Mouse (Mus musculus) kidney, embryonic 15.5 days (tissue): ENCODE data around the gene Cpne4. TPM values are rescaled to one million over a fixed set of nuclear protein-coding genes. Genes with fewer than 3 reads are reported as not detected.

Experiments used
- ATAC-seq: fragments of 200-750 bp; cut with Nextera tagmentation; replicated peaks from 2 replicates; pipeline ENCODE4 v1.8.0; 2017; ENCODE audit warnings: moderate TSS enrichment; ENCODE audit not compliant: low FRiP score
- H3K27ac ChIP-seq: fragments of 300-500 bp; sonication (generic); 2 replicates; pipeline ENCODE4 v1.5.1; 2015; ENCODE audit warnings: mild to moderate bottlenecking, inconsistent platforms
- H3K27me3 ChIP-seq: fragments of 300-500 bp; sonication (generic); 2 replicates; pipeline ENCODE4 v1.6.1; 2015; ENCODE audit warnings: inconsistent platforms
- H3K36me3 ChIP-seq: fragments of 300-500 bp; sonication (generic); 2 replicates; pipeline ENCODE4 v1.6.1; 2015; ENCODE audit warnings: inconsistent platforms
- H3K4me1 ChIP-seq: fragments of 300-500 bp; sonication (generic); 2 replicates; pipeline ENCODE4 v1.6.1; 2015; ENCODE audit warnings: inconsistent platforms
- H3K4me2 ChIP-seq: fragments of 300-500 bp; sonication (generic); 2 replicates; pipeline ENCODE4 v1.6.1; 2015; ENCODE audit warnings: moderate library complexity, mild to moderate bottlenecking, inconsistent platforms
- H3K4me3 ChIP-seq: fragments of 300-500 bp; sonication (generic); replicated peaks from 2 replicates; pipeline ENCODE4 v1.5.1; 2015; ENCODE audit warnings: mild to moderate bottlenecking, inconsistent platforms
- H3K9ac ChIP-seq: fragments of 300-500 bp; sonication (generic); 2 replicates; pipeline ENCODE4 v1.6.1; 2015; ENCODE audit warnings: mild to moderate bottlenecking, inconsistent platforms
- H3K9me3 ChIP-seq: fragments of 300-500 bp; sonication (generic); replicated peaks from 2 replicates; pipeline ENCODE4 v1.6.1; 2016; ENCODE audit warnings: inconsistent platforms
- WGBS: fragments of 180-500 bp; shearing (Covaris S2); methylation state at CpG from one replicate; pipeline ENCODE4 v1.1.7; 2015; ENCODE audit warnings: mixed read lengths; 5-methylcytosine and 5-hydroxymethylcytosine counted together
- polyA plus RNA-seq: library from polyadenylated mRNA; unstranded; fragments of >200 nt; fragmentation: Nextera tagmentation; extraction: Ambion mirVana; gene quantifications from 2 replicates; pipeline ENCODE4 v1.2.1, GENCODE M21; 2015

The Cpne4 gene
- polyA plus RNA-seq, 1 experiment from 2014 or later: 0.16 TPM

DNA sequence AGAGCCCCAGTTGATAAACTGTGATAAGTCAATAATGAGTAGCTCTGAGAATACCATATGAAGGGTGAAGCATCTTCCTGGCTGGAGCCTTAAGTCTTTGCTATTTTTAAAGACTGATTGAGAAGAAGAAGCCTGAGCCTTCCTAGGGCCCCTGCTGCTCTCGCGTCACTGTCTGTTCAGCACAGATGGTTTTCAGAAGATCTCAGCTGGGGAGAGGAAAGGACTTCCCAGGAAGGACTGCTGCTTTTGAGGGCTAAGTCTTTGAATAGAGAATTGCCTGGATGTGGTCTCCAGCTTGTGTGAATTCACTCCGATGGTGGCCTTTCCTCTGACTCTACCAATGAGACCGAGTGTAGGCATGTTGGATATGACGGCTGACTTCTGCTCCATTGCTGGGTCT is 163.7 kb downstream of the Cpne4 start:
- Histone ChIP-seq H3K27me3 (no peaks in the 10 kb centered on the region), H3K4me3 (no peak overlapping the region), H3K27ac (no peak overlapping the region), H3K4me2 (no peak overlapping the region), H3K36me3 (no peaks in the 10 kb centered on the region), H3K9me3 (no peaks in the 10 kb centered on the region), H3K9ac (no peak overlapping the region), H3K4me1 (no peaks in the 10 kb centered on the region)
- ATAC-seq: no peak
- WGBS: 89% methylated on average over 5 of the region's 5 CpGs

DNA sequence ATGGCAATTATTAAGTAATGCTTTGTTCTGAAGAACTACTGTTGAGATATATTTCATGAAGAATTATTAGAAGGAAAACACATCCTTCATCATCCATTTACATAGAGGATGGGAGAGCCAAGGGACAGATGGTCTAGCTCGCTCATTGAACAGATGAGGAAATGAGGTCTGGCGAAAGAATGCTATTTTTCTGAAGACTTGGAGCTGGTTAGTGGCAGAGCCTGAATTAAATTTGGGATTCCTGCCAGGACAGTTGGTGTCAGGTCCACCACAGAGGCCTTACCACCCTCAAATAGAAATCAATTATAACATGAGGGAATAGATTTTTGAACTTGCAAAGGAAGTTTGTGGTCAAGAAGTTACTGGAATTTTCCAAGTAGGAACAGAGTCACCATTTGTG is 178.2 kb downstream of the Cpne4 start:
- no peak overlapping the region for H3K27ac ChIP-seq
- no peaks in the 10 kb centered on the region for H3K27me3 ChIP-seq
- whole genome bisulfite sequencing: 86% methylated on average over 2 of the region's 2 CpGs
- H3K9me3 ChIP-seq: no peaks in the 10 kb centered on the region; the same call in 1 of the 2 replicates
- no peaks in the 10 kb centered on the region for H3K4me1 ChIP-seq
- no peaks in the 10 kb centered on the region for H3K36me3 ChIP-seq
- no peak overlapping the region for H3K9ac ChIP-seq
- no peak for ATAC-seq
- no peak overlapping the region for H3K4me3 ChIP-seq
- H3K4me2 ChIP-seq: no peak overlapping the region

DNA sequence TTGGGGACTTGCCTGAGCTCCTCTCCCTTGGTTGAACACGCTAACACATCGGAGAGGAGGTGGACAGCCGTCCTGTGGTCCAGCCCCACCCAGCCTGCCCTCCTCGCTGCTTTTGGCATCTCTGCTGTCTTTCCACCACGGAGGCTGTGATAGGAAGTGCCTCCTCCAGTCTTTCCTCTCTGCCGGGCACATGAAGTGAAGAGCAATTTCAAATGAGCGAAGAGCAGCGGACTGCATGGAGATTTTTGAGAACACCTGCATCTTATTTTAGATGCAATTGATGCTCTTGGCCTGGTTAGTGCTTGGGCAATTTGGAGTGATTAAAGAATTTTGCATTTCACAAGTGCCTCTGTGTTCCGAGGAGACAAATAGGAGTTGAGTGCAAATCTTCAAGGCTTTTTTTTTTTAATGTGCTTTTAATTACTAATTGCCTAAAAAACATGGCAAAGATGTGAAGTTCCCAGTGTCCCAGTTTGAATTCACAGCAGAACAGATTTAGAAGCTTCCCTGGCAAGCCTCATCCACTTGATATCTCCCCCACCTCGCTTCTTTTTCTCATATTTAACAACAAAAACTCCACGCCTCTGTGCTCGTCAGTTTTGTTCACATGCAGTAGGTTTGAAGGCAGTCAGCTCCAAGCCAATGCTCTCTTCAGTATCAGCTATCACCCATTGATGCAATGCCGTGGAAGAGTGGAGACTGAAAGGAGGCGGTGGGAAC is 195.7 kb downstream of the Cpne4 start:
- Histone ChIP-seq H3K36me3 (no peaks in the 10 kb centered on the region), H3K4me2 (no peak overlapping the region), H3K9ac (no peak overlapping the region), H3K4me3 (no peak overlapping the region), H3K27me3 (no peaks in the 10 kb centered on the region), H3K27ac (no peak overlapping the region), H3K9me3 (no peaks in the 10 kb centered on the region), H3K4me1 (no peaks in the 10 kb centered on the region)
- 75% methylated on average over 14 of the region's 14 CpGs for WGBS
- no peak for ATAC-seq

DNA sequence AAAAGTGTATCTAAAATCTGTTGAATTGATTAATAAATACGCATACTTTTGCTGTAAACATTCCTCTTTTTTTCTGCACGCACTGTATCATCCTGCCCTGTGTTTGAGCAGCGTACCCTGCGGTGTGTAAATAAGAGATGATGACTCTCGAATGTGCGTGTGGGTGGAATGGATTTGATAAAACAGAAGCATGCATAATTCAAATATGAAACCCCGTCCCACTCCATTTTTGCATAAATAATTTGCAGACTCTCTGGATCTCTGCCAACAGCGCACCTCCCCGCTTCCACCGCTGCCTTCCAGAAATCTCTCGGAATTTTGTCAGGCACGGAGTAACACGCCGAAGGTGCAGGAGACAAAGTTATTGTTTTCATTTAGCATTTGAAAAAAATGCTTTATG is 208.4 kb downstream of the Cpne4 start:
- Histone ChIP-seq H3K4me1 (no peaks in the 10 kb centered on the region), H3K27me3 (no peaks in the 10 kb centered on the region), H3K9ac (no peak overlapping the region), H3K4me3 (no peak overlapping the region), H3K27ac (no peak overlapping the region), H3K4me2 (no peak overlapping the region), H3K9me3 (no peaks in the 10 kb centered on the region), H3K36me3 (no peaks in the 10 kb centered on the region)
- no peak for ATAC-seq
- WGBS: 79% methylated on average over 14 of the region's 14 CpGs

DNA sequence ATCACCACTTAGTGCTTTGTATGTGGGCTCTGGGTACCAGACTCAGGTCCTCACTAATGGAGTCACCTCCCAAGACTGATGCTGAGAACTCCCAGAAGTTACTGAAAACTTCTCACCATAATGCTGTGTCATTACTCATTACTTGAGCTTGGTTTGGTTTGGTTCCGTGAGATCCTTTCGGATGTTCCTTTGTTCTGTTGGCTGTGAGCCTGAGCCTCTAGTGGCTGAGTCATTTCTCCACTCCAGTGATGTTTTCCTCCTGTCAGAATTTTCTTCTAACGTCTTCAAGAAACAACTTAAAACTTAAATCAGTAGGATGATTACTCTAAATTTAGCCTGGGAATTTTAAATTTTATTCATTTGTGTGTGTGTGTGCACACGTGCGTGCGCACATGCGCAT is 212.9 kb downstream of the Cpne4 start:
- Histone ChIP-seq H3K4me1 (no peaks in the 10 kb centered on the region), H3K27ac (no peak overlapping the region), H3K9me3 (no peaks in the 10 kb centered on the region), H3K9ac (no peak overlapping the region), H3K4me3 (no peak overlapping the region), H3K36me3 (no peaks in the 10 kb centered on the region), H3K4me2 (no peak overlapping the region), H3K27me3 (no peaks in the 10 kb centered on the region)
- WGBS: 89% methylated on average over 7 of the region's 7 CpGs
- no peak for ATAC-seq

DNA sequence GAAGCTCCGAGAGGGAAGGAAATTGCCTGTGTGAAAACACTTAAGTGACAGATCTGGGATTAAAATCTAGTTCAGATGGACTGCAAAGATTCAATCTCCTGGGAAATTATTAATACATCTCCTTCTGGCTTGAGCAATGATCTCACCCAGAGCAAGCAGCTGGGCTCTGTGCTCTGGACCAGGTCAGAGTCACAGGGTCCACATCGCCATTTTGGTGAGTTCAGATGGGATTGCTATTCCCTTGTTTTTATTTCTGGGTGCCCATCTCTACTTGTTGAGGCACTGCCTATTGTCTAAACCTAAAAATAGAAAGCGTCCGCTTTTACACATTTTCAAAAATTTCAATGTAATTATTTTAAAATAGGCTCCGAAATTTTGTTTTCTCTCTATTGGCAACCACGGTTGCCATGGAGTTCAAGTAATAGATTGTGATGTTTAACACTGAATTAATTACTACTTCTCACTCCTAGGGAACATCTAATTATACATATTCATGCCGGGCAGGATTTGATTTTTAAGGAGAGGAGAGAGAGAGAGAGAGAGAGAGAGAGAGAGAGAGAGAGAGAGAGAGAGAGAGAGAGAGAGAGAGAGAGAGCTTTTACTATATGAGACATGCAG is 229.2 kb downstream of the Cpne4 start:
- H3K4me3 ChIP-seq: no peak overlapping the region
- no peaks in the 10 kb centered on the region for H3K36me3 ChIP-seq
- no peak overlapping the region for H3K27ac ChIP-seq
- no peak overlapping the region for H3K9ac ChIP-seq
- no peak for ATAC-seq
- no peaks in the 10 kb centered on the region for H3K27me3 ChIP-seq
- no peak overlapping the region for H3K4me2 ChIP-seq
- WGBS: 88% methylated on average over 7 of the region's 7 CpGs
- H3K9me3 ChIP-seq: no peaks in the 10 kb centered on the region
- H3K4me1 ChIP-seq: no peaks in the 10 kb centered on the region

DNA sequence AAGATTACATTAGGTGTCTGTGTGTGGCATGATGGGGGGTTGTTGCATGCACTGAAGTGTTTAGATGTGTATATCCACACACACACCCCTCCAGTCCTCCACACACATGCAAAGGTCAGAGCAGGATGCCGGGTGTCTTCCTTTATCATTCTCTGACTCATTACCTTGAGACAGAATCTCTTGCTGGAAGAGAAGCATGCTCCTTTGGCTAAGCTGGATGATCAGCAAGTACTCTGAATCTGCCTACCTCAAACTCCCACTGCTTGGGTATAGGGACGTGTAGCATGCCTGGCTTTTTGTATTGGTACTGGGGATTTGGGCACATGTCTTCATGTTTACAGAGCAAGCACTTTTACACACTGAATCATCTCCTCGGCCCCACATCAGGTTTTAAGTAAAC is 230.0 kb downstream of the Cpne4 start:
- H3K4me1 ChIP-seq: no peaks in the 10 kb centered on the region
- no peak overlapping the region for H3K4me2 ChIP-seq
- ATAC-seq: no peak
- no peaks in the 10 kb centered on the region for H3K9me3 ChIP-seq
- H3K27ac ChIP-seq: no peak overlapping the region
- no peak overlapping the region for H3K4me3 ChIP-seq
- WGBS: 64% methylated on average over 3 of the region's 3 CpGs
- no peaks in the 10 kb centered on the region for H3K27me3 ChIP-seq
- no peaks in the 10 kb centered on the region for H3K36me3 ChIP-seq
- no peak overlapping the region for H3K9ac ChIP-seq

DNA sequence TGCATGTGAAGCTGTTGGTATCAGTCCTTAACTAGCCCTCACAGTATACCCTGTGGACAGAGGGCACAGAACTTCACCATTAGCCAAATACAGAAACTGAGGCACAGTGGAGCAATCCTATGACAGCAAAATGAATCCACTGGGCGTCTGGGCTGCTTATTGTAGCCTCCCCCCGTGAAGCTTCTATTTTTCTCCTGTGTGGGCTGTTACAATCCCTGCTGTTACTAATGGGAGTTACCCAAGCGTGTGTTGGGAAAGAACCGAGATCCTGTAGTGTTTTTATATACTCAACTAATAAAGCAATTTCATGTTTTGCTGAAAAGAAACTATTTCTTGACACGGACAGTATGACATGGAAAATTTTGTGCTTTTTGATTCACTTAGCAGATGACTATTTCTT is 230.7 kb downstream of the Cpne4 start:
- H3K27me3 ChIP-seq: no peaks in the 10 kb centered on the region
- no peaks in the 10 kb centered on the region for H3K4me1 ChIP-seq
- H3K9me3 ChIP-seq: no peaks in the 10 kb centered on the region
- no peak for ATAC-seq
- no peak overlapping the region for H3K4me3 ChIP-seq
- H3K9ac ChIP-seq: no peak overlapping the region
- 69% methylated on average over 5 of the region's 5 CpGs for WGBS
- no peak overlapping the region for H3K27ac ChIP-seq
- H3K4me2 ChIP-seq: no peak overlapping the region
- H3K36me3 ChIP-seq: no peaks in the 10 kb centered on the region

DNA sequence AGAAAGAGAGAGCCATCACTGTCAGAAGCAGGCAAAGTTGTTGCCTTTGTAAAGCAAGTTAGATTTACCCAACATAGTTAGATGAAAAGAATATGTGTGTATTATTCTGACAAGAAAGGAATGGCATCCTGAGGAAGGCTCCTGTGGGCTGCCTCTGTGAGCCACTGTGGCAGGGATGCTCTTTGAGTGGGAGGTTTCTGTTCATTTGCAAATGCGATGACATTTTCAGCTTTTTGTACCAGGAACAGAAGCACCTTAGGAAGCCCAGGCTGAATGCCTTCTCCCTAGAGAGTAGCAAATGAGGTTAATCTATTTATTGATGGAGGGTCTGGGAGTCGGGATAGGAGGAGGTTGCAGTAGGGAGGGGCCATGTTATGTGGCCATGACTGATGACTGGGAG is 249.5 kb downstream of the Cpne4 start:
- H3K36me3 ChIP-seq: no peaks in the 10 kb centered on the region
- no peak for ATAC-seq
- H3K4me1 ChIP-seq: no peaks in the 10 kb centered on the region
- H3K9ac ChIP-seq: no peak overlapping the region
- no peaks in the 10 kb centered on the region for H3K9me3 ChIP-seq
- 15% methylated on average over 2 of the region's 2 CpGs for WGBS
- no peak overlapping the region for H3K4me3 ChIP-seq
- H3K27ac ChIP-seq: no peak overlapping the region
- H3K4me2 ChIP-seq: no peak overlapping the region
- H3K27me3 ChIP-seq: no peaks in the 10 kb centered on the region

DNA sequence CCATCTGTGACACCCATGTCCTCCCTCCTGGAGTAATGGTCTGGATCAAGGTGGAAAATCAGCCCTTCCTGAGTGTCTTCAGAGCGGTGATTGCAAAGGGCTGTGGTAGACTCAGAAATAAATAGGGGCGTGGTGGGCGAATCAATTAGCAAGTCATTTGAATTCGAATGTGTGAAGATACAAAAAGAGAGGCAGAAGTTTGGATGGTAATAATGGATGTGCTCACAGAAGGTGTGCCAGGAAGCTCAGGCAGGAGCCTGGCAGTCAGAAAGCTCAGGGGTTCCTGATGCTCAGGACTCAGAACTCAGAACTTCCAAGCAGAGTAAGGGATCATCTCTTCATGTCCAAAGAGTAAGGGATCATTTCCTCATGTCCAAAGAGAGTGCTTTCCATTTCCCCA is 257.7 kb downstream of the Cpne4 start:
- Histone ChIP-seq H3K27me3 (no peaks in the 10 kb centered on the region), H3K4me1 (no peaks in the 10 kb centered on the region), H3K4me2 (no peak overlapping the region), H3K9ac (no peak overlapping the region), H3K9me3 (no peaks in the 10 kb centered on the region), H3K4me3 (no peak overlapping the region), H3K36me3 (no peaks in the 10 kb centered on the region), H3K27ac (no peak overlapping the region)
- 71% methylated on average over 4 of the region's 4 CpGs for WGBS
- no peak for ATAC-seq

DNA sequence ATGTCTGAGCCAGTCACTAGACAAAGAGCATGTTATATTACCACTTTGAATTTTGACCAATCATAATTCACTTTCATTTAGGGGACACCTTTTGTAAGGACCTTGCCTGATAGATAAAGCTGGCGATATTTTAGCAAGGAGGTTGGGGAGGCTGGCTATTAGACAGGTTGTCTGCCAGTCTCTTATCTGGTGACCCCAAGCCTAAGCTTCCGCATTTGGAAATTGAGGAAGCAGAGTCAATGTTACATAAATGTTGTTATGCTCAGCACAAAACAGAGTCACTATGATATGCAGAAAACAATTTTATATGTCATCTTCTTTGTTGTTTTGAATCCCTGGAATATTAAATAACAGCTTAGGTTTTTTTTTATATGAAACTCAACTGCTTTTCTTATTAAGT is 267.6 kb downstream of the Cpne4 start:
- H3K4me3 ChIP-seq: no peak overlapping the region
- no peaks in the 10 kb centered on the region for H3K9me3 ChIP-seq
- no peak overlapping the region for H3K27ac ChIP-seq
- no peak overlapping the region for H3K4me2 ChIP-seq
- H3K27me3 ChIP-seq: no peaks in the 10 kb centered on the region
- H3K36me3 ChIP-seq: no peaks in the 10 kb centered on the region
- 83% methylated on average over 2 of the region's 2 CpGs for WGBS
- no peak for ATAC-seq
- no peaks in the 10 kb centered on the region for H3K4me1 ChIP-seq
- H3K9ac ChIP-seq: no peak overlapping the region

DNA sequence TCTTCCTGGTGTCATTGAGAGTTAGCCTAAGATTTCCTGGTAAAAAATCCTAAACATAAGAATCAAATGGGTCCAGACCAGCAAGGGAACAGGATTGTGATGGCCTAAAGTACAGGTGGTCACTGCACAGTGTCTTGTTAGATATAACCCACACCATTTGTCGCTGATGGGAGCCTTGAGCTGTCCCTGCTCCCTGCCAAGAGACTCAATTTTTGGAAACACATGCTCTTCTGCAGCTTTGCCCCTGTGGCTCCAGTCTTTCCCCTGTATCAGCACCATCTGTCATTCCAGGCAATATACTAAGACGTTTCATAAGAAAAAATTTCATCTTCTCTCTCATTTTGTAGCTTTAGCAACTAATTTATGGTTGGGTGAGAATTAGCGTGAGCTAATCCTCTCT is 281.6 kb downstream of the Cpne4 start:
- no peaks in the 10 kb centered on the region for H3K36me3 ChIP-seq
- H3K4me1 ChIP-seq: no peaks in the 10 kb centered on the region
- H3K27me3 ChIP-seq: no peaks in the 10 kb centered on the region
- no peak overlapping the region for H3K9ac ChIP-seq
- 64% methylated on average over 3 of the region's 3 CpGs for WGBS
- no peak overlapping the region for H3K27ac ChIP-seq
- no peak for ATAC-seq
- no peak overlapping the region for H3K4me3 ChIP-seq
- H3K4me2 ChIP-seq: no peak overlapping the region
- no peaks in the 10 kb centered on the region for H3K9me3 ChIP-seq
